Mouse (Mus musculus): ENCODE results near the gene Tyk2. TPM values are rescaled to one million over a fixed set of nuclear protein-coding genes. Genes with fewer than 3 reads are reported as not detected.
A peak's percentile ranks its signal among the peaks of the same experiment; 100 is the strongest.

The Tyk2 gene
- polyA plus RNA-seq, 1 experiment, result 46.1 TPM

GRCm38 (mm10) chr9:21167140-21168097 is 36.4 kb upstream of the Tyk2 start:
- 46% methylated on average over 10 of the region's 10 CpGs for WGBS
- DNase-seq (ENCODE audit: low read depth in 1 of 2, low spot score in 2 of 2), result no peak
- Histone ChIP-seq H3K27me3 (ENCODE audit: control insufficient read depth, insufficient read depth, low read length) (peaks cover 12% of the 10 kb centered on the region), H3K36me3 (ENCODE audit: control insufficient read depth, insufficient read depth, low read length) (no peaks in the 10 kb centered on the region), H3K4me1 (ENCODE audit: control insufficient read depth, insufficient read depth, insufficient read length) (peaks cover 35% of the 10 kb centered on the region), H3K4me3 (ENCODE audit: extremely low read depth, insufficient read depth, insufficient read length) (peak overlapping the region; percentile 35), H3K27ac (ENCODE audit: insufficient read depth, low read length) (peak overlapping the region; percentile 78)
- TF ChIP-seq POLR2A (IDR thresholded peaks at IDR 0.05; ENCODE audit: low read depth, low read length) (no peak), CTCF (IDR thresholded peaks at IDR 0.05; ENCODE audit: extremely low read depth, insufficient read depth, insufficient read length, insufficient replicate concordance) (no peak)

DNA sequence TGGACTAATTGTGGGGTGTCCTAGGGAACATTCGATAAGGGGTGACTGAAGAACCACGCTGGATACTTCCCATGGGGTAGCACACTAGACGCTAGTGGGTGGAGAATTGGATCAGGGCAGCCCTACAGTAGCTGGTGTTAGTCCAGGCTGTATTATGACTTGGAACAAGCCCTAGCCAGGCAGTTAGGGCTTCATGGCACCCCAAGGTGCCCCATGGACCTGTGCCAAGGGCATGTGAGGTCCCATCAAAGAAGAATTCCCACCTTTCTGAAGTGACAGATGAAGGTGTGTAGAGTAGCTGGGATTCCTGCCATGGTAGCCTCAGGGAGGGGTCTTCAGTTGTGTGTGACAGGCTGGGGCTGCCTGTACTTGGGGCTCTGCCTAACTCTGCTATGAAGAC is 35.5 kb upstream of the Tyk2 start:
- no peak for TF ChIP-seq CTCF (IDR thresholded peaks at IDR 0.05; ENCODE audit: extremely low read depth, insufficient read depth, insufficient read length, insufficient replicate concordance)
- TF ChIP-seq POLR2A (IDR thresholded peaks at IDR 0.05; ENCODE audit: low read depth, low read length), result no peak
- no peaks in the 10 kb centered on the region for H3K36me3 ChIP-seq (ENCODE audit: control insufficient read depth, insufficient read depth, low read length)
- peaks cover 12% of the 10 kb centered on the region for H3K27me3 ChIP-seq (ENCODE audit: control insufficient read depth, insufficient read depth, low read length)
- no peak overlapping the region for H3K27ac ChIP-seq (ENCODE audit: insufficient read depth, low read length)
- 56% methylated on average over 3 of the region's 3 CpGs for WGBS
- H3K4me1 ChIP-seq (ENCODE audit: control insufficient read depth, insufficient read depth, insufficient read length), result peaks cover 35% of the 10 kb centered on the region
- peak overlapping the region; percentile 38; the same call in 1 of the 2 replicates for H3K4me3 ChIP-seq (ENCODE audit: extremely low read depth, insufficient read depth, insufficient read length)
- no peak for DNase-seq (ENCODE audit: low read depth in 1 of 2, low spot score in 2 of 2)

DNA sequence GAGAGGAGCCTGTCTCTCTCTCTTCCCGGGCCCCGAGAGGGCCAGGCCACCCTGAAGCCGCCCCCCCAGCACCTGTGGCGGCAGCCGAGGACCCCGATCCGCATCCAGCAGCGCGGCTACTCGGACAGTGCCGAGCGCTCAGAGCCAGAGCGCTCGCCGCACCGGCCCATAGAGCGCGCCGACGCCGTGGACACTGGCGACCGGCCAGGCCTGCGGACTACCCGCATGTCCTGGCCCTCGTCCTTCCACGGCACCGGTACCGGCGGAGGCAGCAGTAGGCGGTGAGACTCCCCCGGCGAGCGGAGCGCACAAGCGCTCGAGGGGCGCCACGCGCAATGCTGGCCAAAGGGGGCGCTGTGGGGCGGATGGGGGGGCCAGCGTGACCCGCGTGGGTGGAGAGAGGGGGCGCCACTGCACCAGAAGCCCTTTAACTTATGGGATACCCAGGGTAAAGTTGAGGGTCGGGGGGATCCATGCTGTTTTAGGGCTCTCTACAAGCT is 35.0 kb upstream of the Tyk2 start:
- no peak for DNase-seq (ENCODE audit: low read depth in 1 of 2, low spot score in 2 of 2)
- no peaks in the 10 kb centered on the region for H3K36me3 ChIP-seq (ENCODE audit: control insufficient read depth, insufficient read depth, low read length)
- peaks cover 35% of the 10 kb centered on the region for H3K4me1 ChIP-seq (ENCODE audit: control insufficient read depth, insufficient read depth, insufficient read length)
- no peak overlapping the region for H3K27ac ChIP-seq (ENCODE audit: insufficient read depth, low read length)
- H3K4me3 ChIP-seq (ENCODE audit: extremely low read depth, insufficient read depth, insufficient read length), result peak overlapping the region; percentile 38; the same call in 1 of the 2 replicates
- TF ChIP-seq POLR2A (IDR thresholded peaks at IDR 0.05; ENCODE audit: low read depth, low read length) (no peak), CTCF (IDR thresholded peaks at IDR 0.05; ENCODE audit: extremely low read depth, insufficient read depth, insufficient read length, insufficient replicate concordance) (peak; percentile 44; the same call in 1 of the 2 replicates)
- peaks cover 12% of the 10 kb centered on the region for H3K27me3 ChIP-seq (ENCODE audit: control insufficient read depth, insufficient read depth, low read length)
- WGBS, result 1% methylated on average over 47 of the region's 47 CpGs

DNA sequence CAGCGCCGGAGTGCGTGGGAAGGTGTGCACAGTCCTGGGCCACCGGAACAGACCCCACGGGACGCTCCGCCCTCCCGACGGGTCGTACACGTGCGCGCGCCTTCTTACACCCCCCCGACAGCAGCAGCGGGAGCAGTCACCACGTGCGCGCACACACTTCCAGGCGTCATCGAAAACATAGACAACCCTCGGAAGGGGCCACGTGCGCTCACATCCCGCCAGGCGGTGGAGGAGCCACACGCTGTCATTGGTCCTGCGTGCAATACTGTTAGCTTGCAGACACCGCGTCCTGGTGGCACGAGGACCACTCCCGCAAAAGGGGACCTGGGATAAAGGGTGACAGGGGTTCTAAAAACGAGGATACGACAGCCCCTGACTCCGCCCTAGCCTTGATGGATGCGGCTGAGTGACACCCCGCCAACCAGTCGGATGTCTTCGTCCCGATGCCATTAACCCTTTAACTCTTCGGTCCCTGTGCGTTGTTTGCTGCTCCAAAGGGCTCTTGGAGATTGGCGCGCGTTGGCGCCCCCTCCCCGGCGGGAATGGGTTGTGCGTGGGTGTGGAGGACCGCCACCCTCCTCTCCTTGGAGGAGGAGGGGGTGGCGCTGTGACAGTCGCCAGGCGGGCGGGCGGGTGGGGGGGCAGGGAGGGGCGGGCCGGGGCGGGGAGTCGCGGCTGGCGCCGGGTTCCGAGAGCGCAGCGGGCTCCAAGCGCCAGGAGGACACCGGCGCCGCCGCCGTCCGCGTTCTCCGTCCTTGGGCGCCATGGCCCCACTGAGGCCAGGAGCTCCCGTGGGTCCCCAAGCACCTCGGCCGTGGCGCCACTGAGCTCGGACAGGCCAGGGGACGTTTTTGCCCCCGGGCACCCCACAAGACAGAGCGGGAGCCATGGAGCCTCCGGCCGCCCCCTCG is 34.3 kb upstream of the Tyk2 start, which contains the start of gene Pde4a:
TSS of gene Pde4a (plus strand) at position 674 of the 911 bp plus-strand sequence.
- TF ChIP-seq CTCF (IDR thresholded peaks at IDR 0.05; ENCODE audit: extremely low read depth, insufficient read depth, insufficient read length, insufficient replicate concordance) (no peak), POLR2A (IDR thresholded peaks at IDR 0.05; ENCODE audit: low read depth, low read length) (no peak)
- H3K4me3 ChIP-seq (ENCODE audit: extremely low read depth, insufficient read depth, insufficient read length), result peak within 1 kb of the TSS; percentile 38; the same call in 1 of the 2 replicates
- no peak within 1 kb of the TSS for H3K27ac ChIP-seq (ENCODE audit: insufficient read depth, low read length)
- H3K36me3 ChIP-seq (ENCODE audit: control insufficient read depth, insufficient read depth, low read length), result no peaks in the 10 kb centered on the region
- peaks cover 12% of the 10 kb centered on the region for H3K27me3 ChIP-seq (ENCODE audit: control insufficient read depth, insufficient read depth, low read length)
- WGBS, result 1% methylated on average over 82 of the region's 86 CpGs
- peaks cover 35% of the 10 kb centered on the region for H3K4me1 ChIP-seq (ENCODE audit: control insufficient read depth, insufficient read depth, insufficient read length)
- no peak for DNase-seq (ENCODE audit: low read depth in 1 of 2, low spot score in 2 of 2)

- DNase-seq (ENCODE audit: low read depth in 1 of 2, low spot score in 2 of 2), result no peak
- H3K4me3 ChIP-seq (ENCODE audit: extremely low read depth, insufficient read depth, insufficient read length), result peak overlapping the region; percentile 28; the same call in 1 of the 2 replicates
- no peaks in the 10 kb centered on the region for H3K36me3 ChIP-seq (ENCODE audit: control insufficient read depth, insufficient read depth, low read length)
- H3K4me1 ChIP-seq (ENCODE audit: control insufficient read depth, insufficient read depth, insufficient read length), result peaks cover 35% of the 10 kb centered on the region
- H3K27ac ChIP-seq (ENCODE audit: insufficient read depth, low read length), result no peak overlapping the region
- WGBS, result 2% methylated on average over 26 of the region's 26 CpGs
- H3K27me3 ChIP-seq (ENCODE audit: control insufficient read depth, insufficient read depth, low read length), result peaks cover 12% of the 10 kb centered on the region
- TF ChIP-seq POLR2A (IDR thresholded peaks at IDR 0.05; ENCODE audit: low read depth, low read length) (no peak), CTCF (IDR thresholded peaks at IDR 0.05; ENCODE audit: extremely low read depth, insufficient read depth, insufficient read length, insufficient replicate concordance) (no peak)
Measured at GRCm38 (mm10) chr9:21164072-21164471, 33.0 kb upstream of the Tyk2 start.

Measured in spleen, adult 2 months (tissue).